Mouse (Mus musculus): ENCODE data around the gene Tdrd5. TPM values are rescaled to one million over a fixed set of nuclear protein-coding genes. Genes with fewer than 3 reads are reported as not detected.

Tdrd5 gene
- total RNA-seq, 2 experiments from 2014 or later = 2.9 to 3.4 TPM

GRCm38 (mm10) chr1:156214651-156215050 lies 88.8 kb downstream of the Tdrd5 start:
- intact Hi-C loops (cut with DNase I) = no loop called here
- DNase-seq (ENCODE audit: extremely low spot score in 1 of 2, low spot score in 2 of 2) = no peak

- intact Hi-C loops (cut with DNase I) = no loop called here
- DNase-seq (ENCODE audit: extremely low spot score in 1 of 2, low spot score in 2 of 2) = no peak
These were observed 90.5 kb downstream of the Tdrd5 start for GRCm38 (mm10) chr1:156212923-156213322.

- DNase-seq (ENCODE audit: extremely low spot score in 1 of 2, low spot score in 2 of 2) = no peak
- intact Hi-C loops (cut with DNase I) = no loop called here
These were observed 91.6 kb downstream of the Tdrd5 start for GRCm38 (mm10) chr1:156211809-156212317.

Other genes starting within 250 kb of the Tdrd5 start
- gene Fam163a, start 98.6 kb downstream of the Tdrd5 start, total RNA-seq (2021) = 10 to 100 TPM; 10.5 to 11.6 TPM
- under 1 TPM; 0.41 to 0.65 TPM for gene Nphs2, start 7.1 kb upstream of the Tdrd5 start, total RNA-seq (2021)
- 100 to 1,000 TPM; 395 to 432 TPM for gene Gm2000, start 62.4 kb upstream of the Tdrd5 start, total RNA-seq (2021)
- gene Axdnd1, start 117.5 kb upstream of the Tdrd5 start, total RNA-seq (2021) = under 1 TPM; 0.34 to 0.45 TPM
- gene Soat1, start 170.7 kb upstream of the Tdrd5 start, total RNA-seq (2021) = 10 to 100 TPM; 26.0 to 33.8 TPM
- 10 to 100 TPM; 49.6 to 54.0 TPM for gene Gm10031, start 220.3 kb upstream of the Tdrd5 start, total RNA-seq (2021)